Mouse (Mus musculus) thymus, adult 2 months (tissue): ENCODE data around the gene Gpr88.

ENCODE experiments used
- CTCF ChIP-seq: fragments of 200-500 bp; IDR thresholded peaks from 2 replicates; pipeline ENCODE4 v1.5.1; 2012; ENCODE audit warnings: mild to moderate bottlenecking, control low read depth, low read length, moderate library complexity, borderline replicate concordance; ENCODE audit not compliant: control insufficient read depth, poor library complexity, insufficient read depth; ENCODE audit errors: extremely low read depth
- POLR2A ChIP-seq: fragments of 200-500 bp; IDR thresholded peaks from 2 replicates; pipeline ENCODE4 v1.6.1; 2012; ENCODE audit warnings: mild to moderate bottlenecking, low read length, control low read depth, moderate library complexity; ENCODE audit not compliant: control insufficient read depth, poor library complexity, insufficient read depth; ENCODE audit errors: extremely low read depth

- no peak for TF ChIP-seq CTCF
- TF ChIP-seq POLR2A = no peak
Measured at GRCm38 (mm10) chr3:116210720-116211121, 42.6 kb downstream of the Gpr88 start.
